Mouse (Mus musculus) heart, embryonic 10.5 days (tissue): ENCODE results near the gene Miga2. TPM values are rescaled to one million over a fixed set of nuclear protein-coding genes. Genes with fewer than 3 reads are reported as not detected.

Experiments
- DNase-seq: peaks from one replicate; pipeline ENCODE4 v3.0.0-alpha.2; 2017; ENCODE audit warnings: low spot score
- H3K27ac ChIP-seq: fragments of 300-500 bp; sonication (generic); 2 replicates; pipeline ENCODE4 v1.5.1; 2016; ENCODE audit warnings: mild to moderate bottlenecking
- H3K27me3 ChIP-seq: fragments of 300-500 bp; sonication (generic); 2 replicates; pipeline ENCODE4 v1.6.1; 2016; ENCODE audit warnings: mild to moderate bottlenecking; ENCODE audit not compliant: poor library complexity, insufficient read depth, severe bottlenecking
- H3K36me3 ChIP-seq: fragments of 300-500 bp; sonication (generic); 2 replicates; pipeline ENCODE4 v1.6.1; 2016; ENCODE audit warnings: mild to moderate bottlenecking, moderate library complexity
- H3K4me1 ChIP-seq: fragments of 300-500 bp; sonication (generic); 2 replicates; pipeline ENCODE4 v1.6.1; 2016; ENCODE audit warnings: mild to moderate bottlenecking
- H3K4me3 ChIP-seq: fragments of 300-500 bp; sonication (generic); 2 replicates; pipeline ENCODE4 v1.5.1; 2016; ENCODE audit warnings: mild to moderate bottlenecking, moderate library complexity
- H3K9me3 ChIP-seq: fragments of 300-500 bp; sonication (generic); 2 replicates; pipeline ENCODE4 v1.6.1; 2016; ENCODE audit warnings: mild to moderate bottlenecking, moderate library complexity
- WGBS: fragments of 180-500 bp; shearing (Covaris S2); methylation state at CpG from one replicate; pipeline ENCODE4 v1.1.7; 2016; 5-methylcytosine and 5-hydroxymethylcytosine counted together
- microRNA-seq: library from miRNA; unstranded; fragments of <30 nt; microRNA quantifications from one replicate; pipeline ENCODE4, GENCODE M21; 2017
- polyA plus RNA-seq: library from polyadenylated mRNA; unstranded; fragments of >200 nt; fragmentation: Nextera tagmentation; extraction: Ambion mirVana; gene quantifications from 2 replicates; pipeline ENCODE4 v1.2.1, GENCODE M21; 2016

Miga2 gene
- polyA plus RNA-seq, 1 experiment from 2014 or later = 28.2 TPM

DNA sequence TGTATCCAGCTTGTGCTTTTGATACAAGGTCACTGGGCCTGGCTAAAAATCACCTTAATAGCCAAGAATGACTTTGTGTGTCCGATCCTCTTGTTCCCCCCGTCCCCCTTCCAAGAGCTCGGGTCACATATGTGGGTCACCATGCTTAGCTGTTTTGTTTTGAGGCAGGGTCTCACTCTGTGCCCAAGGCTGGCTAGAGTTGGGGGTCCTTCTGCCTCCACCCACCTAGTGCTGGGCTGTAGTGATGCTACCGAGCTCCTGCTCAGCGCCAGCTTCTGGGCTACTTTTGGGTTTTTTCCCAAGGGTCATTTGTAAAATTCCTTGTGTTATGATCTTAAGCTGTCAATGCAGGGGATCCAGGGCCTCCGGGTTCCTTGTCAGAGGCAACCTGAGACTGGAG is 54.2 kb downstream of the Miga2 start:
- DNase-seq = no peak
- H3K27me3 ChIP-seq = no peaks in the 10 kb centered on the region
- H3K9me3 ChIP-seq = no peaks in the 10 kb centered on the region
- H3K4me3 ChIP-seq = 0 out of 2 replicates have a peak overlapping the region, but pooled peaks have one; percentile 22
- H3K36me3 ChIP-seq = peaks cover 10% of the 10 kb centered on the region
- peak overlapping the region; percentile 60 for H3K27ac ChIP-seq
- peaks cover 45% of the 10 kb centered on the region for H3K4me1 ChIP-seq
- WGBS = 76% methylated on average over 6 of the region's 6 CpGs

GRCm38 (mm10) chr2:30419112-30419511 is 55.1 kb downstream of the Miga2 start:
- no peaks in the 10 kb centered on the region for H3K27me3 ChIP-seq
- peaks cover 37% of the 10 kb centered on the region for H3K4me1 ChIP-seq
- H3K9me3 ChIP-seq = no peaks in the 10 kb centered on the region
- DNase-seq = no peak
- H3K27ac ChIP-seq = peak overlapping the region; percentile 77
- WGBS = 36% methylated on average over 10 of the region's 10 CpGs
- H3K36me3 ChIP-seq = peaks cover 7% of the 10 kb centered on the region
- peak overlapping the region; percentile 22; the same call in 1 of the 2 replicates for H3K4me3 ChIP-seq

DNA sequence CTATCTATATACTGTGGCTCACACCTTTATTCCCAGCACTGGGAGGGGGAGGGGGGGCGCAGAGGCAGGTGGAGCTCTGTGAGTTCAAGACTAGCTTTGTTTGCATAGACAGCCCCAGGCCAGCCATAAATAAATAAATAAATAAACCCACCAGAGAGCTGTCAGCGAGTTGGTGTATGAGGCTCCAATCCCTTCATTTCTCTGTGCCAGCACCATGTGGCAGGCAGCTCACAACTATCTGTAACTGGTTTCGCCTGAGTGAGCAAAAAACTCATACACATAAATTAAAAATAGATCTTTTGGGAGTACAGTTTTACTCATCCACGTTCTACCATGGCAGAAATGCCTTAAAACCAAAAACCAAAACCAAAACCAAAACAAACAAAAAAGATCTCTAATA is 57.4 kb downstream of the Miga2 start:
- peaks cover 25% of the 10 kb centered on the region for H3K4me1 ChIP-seq
- no peak overlapping the region for H3K27ac ChIP-seq
- DNase-seq = no peak
- H3K36me3 ChIP-seq = peaks cover 9% of the 10 kb centered on the region
- H3K27me3 ChIP-seq = no peaks in the 10 kb centered on the region
- 75% methylated on average over 4 of the region's 4 CpGs for WGBS
- H3K4me3 ChIP-seq = no peak overlapping the region
- no peaks in the 10 kb centered on the region for H3K9me3 ChIP-seq

DNA sequence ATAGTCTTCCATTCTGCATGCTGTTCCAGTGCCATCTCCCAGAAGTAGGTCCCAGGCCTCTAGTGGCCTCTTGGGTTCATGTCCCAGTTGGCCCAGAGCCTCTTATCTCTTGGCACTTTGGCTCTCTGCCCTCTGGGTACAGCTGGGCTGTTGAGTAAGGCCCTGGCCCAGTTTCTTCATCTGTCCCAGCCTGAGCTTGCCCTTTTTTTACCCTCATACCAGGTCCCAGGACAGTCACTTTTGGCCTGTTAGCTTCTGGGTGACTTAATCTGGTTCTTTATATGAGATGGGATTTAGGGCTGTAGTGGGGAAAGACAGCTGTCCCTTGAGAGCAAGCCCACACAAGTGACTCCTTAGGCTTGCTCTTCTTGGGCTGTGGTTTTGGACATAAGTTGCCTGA is 65.1 kb downstream of the Miga2 start:
- H3K4me3 ChIP-seq = no peak overlapping the region
- H3K27ac ChIP-seq = no peak overlapping the region
- peaks cover 79% of the 10 kb centered on the region for H3K36me3 ChIP-seq
- DNase-seq = no peak
- no peaks in the 10 kb centered on the region for H3K27me3 ChIP-seq
- H3K9me3 ChIP-seq = no peaks in the 10 kb centered on the region
- no peaks in the 10 kb centered on the region for H3K4me1 ChIP-seq

Small RNAs within 50 kb of the gene (microRNA-seq; reads per million reads assigned to microRNA genes)
- not detected for gene Gm47292

Other genes with a start within 250 kb of the Miga2 start
- gene Zer1, start 239.6 kb upstream of the Miga2 start, polyA plus RNA-seq = 5.9 and 7.2 TPM in 2 replicates
- gene Tbc1d13, start 230.5 kb upstream of the Miga2 start, polyA plus RNA-seq = 3.9 and 6.8 TPM in 2 replicates
- 31.3 and 32.5 TPM in 2 replicates for gene Endog, start 192.7 kb upstream of the Miga2 start, polyA plus RNA-seq
- gene Spout1, start 185.8 kb upstream of the Miga2 start, polyA plus RNA-seq = 52.1 and 72.0 TPM in 2 replicates
- gene Kyat1, start 158.4 kb upstream of the Miga2 start, polyA plus RNA-seq = 12.8 and 17.2 TPM in 2 replicates
- 20.2 and 34.4 TPM in 2 replicates for gene Lrrc8a, start 126.5 kb upstream of the Miga2 start, polyA plus RNA-seq
- gene Gm28035, start 123.7 kb upstream of the Miga2 start, polyA plus RNA-seq = 0.14 and 0.19 TPM in 2 replicates
- 4.4 and 5.2 TPM in 2 replicates for gene Phyhd1, start 98.0 kb upstream of the Miga2 start, polyA plus RNA-seq
- gene Gm28038, start 83.2 kb upstream of the Miga2 start, polyA plus RNA-seq = not detected in 2 replicates
- gene Dolk, start 77.9 kb upstream of the Miga2 start, polyA plus RNA-seq = 29.3 and 31.7 TPM in 2 replicates
- gene Nup188, start 77.8 kb upstream of the Miga2 start, polyA plus RNA-seq = 45.2 and 46.5 TPM in 2 replicates
- 101 and 132 TPM in 2 replicates for gene Sh3glb2, start 4.9 kb upstream of the Miga2 start, polyA plus RNA-seq
- 29.9 and 36.1 TPM in 2 replicates for gene Dolpp1, start 28.0 kb downstream of the Miga2 start, polyA plus RNA-seq
- 36.1 and 55.2 TPM in 2 replicates for gene Crat, start 51.6 kb downstream of the Miga2 start, polyA plus RNA-seq
- 129 and 140 TPM in 2 replicates for gene Ptpa, start 51.8 kb downstream of the Miga2 start, polyA plus RNA-seq
- 1.00 and 2.2 TPM in 2 replicates for gene Ier5l, start 110.0 kb downstream of the Miga2 start, polyA plus RNA-seq
- 1.2 and 1.4 TPM in 2 replicates for gene Cstad, start 230.8 kb downstream of the Miga2 start, polyA plus RNA-seq